ENCODE assay signal across 9 mouse cellular contexts in the genomic region with DNA sequence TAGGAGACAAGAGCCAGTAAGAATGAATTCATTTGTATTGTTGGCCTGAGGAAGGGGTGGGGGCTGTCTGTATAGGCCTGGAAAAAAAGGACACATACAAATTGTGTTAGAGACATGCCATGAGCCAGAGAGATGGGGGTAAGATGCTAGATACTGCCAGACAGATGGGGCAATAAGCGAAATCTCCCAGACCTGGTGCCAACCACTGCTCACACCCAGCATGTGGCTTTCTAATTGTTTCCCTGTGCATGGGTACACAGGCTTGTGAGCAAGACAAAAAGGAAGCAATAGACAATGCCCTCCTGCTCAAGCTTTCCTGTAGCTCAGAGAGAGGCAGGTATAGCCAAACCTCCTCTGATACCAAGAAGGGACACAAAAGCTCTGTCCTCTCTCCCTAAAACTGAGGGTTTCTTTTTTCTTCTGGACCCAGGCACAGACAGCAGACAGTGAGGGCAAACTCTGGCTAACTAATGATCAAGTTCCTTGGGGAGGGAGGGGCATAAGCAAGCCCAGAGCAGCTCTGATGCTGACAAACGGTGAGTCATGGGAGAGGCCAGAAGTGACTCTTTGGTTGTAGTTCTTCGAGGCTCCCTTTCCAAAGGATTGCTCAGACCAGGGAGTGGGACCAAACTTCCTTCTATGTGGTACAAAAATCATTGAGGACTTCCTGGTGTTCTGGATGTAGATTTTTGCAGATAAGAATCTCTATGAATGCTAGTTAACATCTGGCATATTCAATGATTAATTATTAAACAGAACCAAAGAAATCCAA.
DNase-seq lines count a peak whose midpoint lies in the region; TF ChIP-seq lines count a peak whose summit lies in the region.
"Had no signal": no experiment of that assay in that cellular context is flagged by ENCODE, and none has a peak within 500 bp of the region (broad histone marks: within the 10 kb centered on the region; RNA-seq: fewer than 3 reads in every experiment).

No protein-coding gene starts in this region.

- H3K27ac ChIP-seq in small intestine, adult 2 months (ENCODE audit: insufficient read depth, low read depth, low read length) = peak overlapping the region; percentile 87
- H3K27ac ChIP-seq: hindbrain, embryonic 14.5 days had no signal

- peak; percentile 54 to 75 for DNase-seq in lung, adult 18-20 months
- no peak for DNase-seq in lung, postnatal 14 days
- DNase-seq in c-Kit-positive CD71-negative TER-119-negative erythroid progenitor cells, embryonic 14.5 days (ENCODE audit: low read depth) = peak; percentile 43
- peak; percentile 38 for DNase-seq in kidney, postnatal 10 days
- no peak for DNase-seq in gastrocnemius, postnatal 4 days (ENCODE audit: low spot score in 2 of 2)
- no peak for DNase-seq in T-cell, adult 2 months (ENCODE audit: low spot score)
- no peak for DNase-seq in frontal cortex, postnatal 25 days (ENCODE audit: low spot score in 2 of 2)

- peaks cover 33% of the 10 kb centered on the region for H3K4me1 ChIP-seq in small intestine, adult 2 months (ENCODE audit: control insufficient read depth, insufficient read depth, insufficient read length, low read length)

- no peak for TF ChIP-seq POLR2A in small intestine, adult 2 months (IDR thresholded peaks at IDR 0.05; ENCODE audit: low read depth, low read length)

- no peak overlapping the region for H3K4me3 ChIP-seq in small intestine, adult 2 months (ENCODE audit: low read depth, low read length)

- WGBS in small intestine, adult 2 months = 17% methylated on average over 3 of the region's 3 CpGs

- no peak for TF ChIP-seq CTCF in small intestine, adult 2 months (IDR thresholded peaks at IDR 0.05; ENCODE audit: extremely low read depth, insufficient read length, insufficient replicate concordance, low read depth, low read length)

- peaks cover 6% of the 10 kb centered on the region; the same call in 1 of the 2 replicates for H3K36me3 ChIP-seq in small intestine, adult 2 months (ENCODE audit: control insufficient read depth, insufficient read depth, low read length)

- no peaks in the 10 kb centered on the region for H3K27me3 ChIP-seq in small intestine, adult 2 months (ENCODE audit: control insufficient read depth, insufficient read depth, low read length)

Comparison
In these comparisons a context has a peak if more than half of its experiments do, and no peak if none do; other contexts are left out.
1. DNase-seq: peak in lung, adult 18-20 months (2 of 2), c-Kit-positive CD71-negative TER-119-negative erythroid progenitor cells, embryonic 14.5 days (single experiment) and kidney, postnatal 10 days (single experiment); none in lung, postnatal 14 days (single experiment), gastrocnemius, postnatal 4 days (0 of 2), T-cell, adult 2 months (single experiment) and frontal cortex, postnatal 25 days (0 of 2).